Mouse (Mus musculus) myocyte (in vitro differentiated cells): ENCODE data around the gene Nyap2.

Source experiments
- CEBPB ChIP-seq: IDR thresholded peaks from 2 replicates; pipeline ENCODE4 v1.6.1; 2011; ENCODE audit warnings: mild to moderate bottlenecking, moderate library complexity; ENCODE audit not compliant: poor library complexity, insufficient read depth, severe bottlenecking
- E2F4 ChIP-seq: IDR thresholded peaks from one replicate; pipeline ENCODE4 v1.6.1; 2011; ENCODE audit warnings: mild to moderate bottlenecking, control low read depth, moderate library complexity; ENCODE audit not compliant: insufficient read depth
- MAX ChIP-seq: IDR thresholded peaks from one replicate; pipeline ENCODE4 v1.6.1; 2011; ENCODE audit warnings: low read depth, mild to moderate bottlenecking, control low read depth
- MYOD1 ChIP-seq, 3 experiments: IDR thresholded peaks; one replicate each; pipeline ENCODE4 v1.6.1; 2011; ENCODE audit warnings: control low read depth in 2 of 3, low read depth in 2 of 3, mild to moderate bottlenecking in 2 of 3, moderate library complexity in 1 of 3; ENCODE audit not compliant: insufficient read length in 2 of 3, control insufficient read depth in 1 of 3
- MYOG ChIP-seq, 3 experiments: IDR thresholded peaks; one replicate each; pipeline ENCODE4 v1.6.1; 2011; ENCODE audit warnings: control low read depth in 2 of 3, low read depth in 2 of 3, mild to moderate bottlenecking in 2 of 3; ENCODE audit not compliant: insufficient read length in 2 of 3, control insufficient read depth in 1 of 3, insufficient read depth in 1 of 3
- POLR2A ChIP-seq: IDR thresholded peaks from one replicate; pipeline ENCODE4 v1.6.1; 2011; ENCODE audit warnings: low read depth, mild to moderate bottlenecking, control low read depth, moderate library complexity; ENCODE audit not compliant: insufficient read length
- POLR2AphosphoS2 ChIP-seq: IDR thresholded peaks from one replicate; pipeline ENCODE4 v1.6.1; 2011; ENCODE audit warnings: low read depth, control low read depth; ENCODE audit not compliant: insufficient read length
- SRF ChIP-seq: IDR thresholded peaks from one replicate; pipeline ENCODE4 v1.6.1; 2011; ENCODE audit warnings: low read depth; ENCODE audit not compliant: control insufficient read depth, insufficient read length
- TCF12 ChIP-seq: IDR thresholded peaks from one replicate; pipeline ENCODE4 v1.6.1; 2011; ENCODE audit warnings: mild to moderate bottlenecking, control low read depth; ENCODE audit not compliant: poor library complexity, insufficient read depth, severe bottlenecking
- USF1 ChIP-seq: IDR thresholded peaks from one replicate; pipeline ENCODE4 v1.6.1; 2011; ENCODE audit warnings: low read depth, mild to moderate bottlenecking, control low read depth, moderate library complexity

DNA sequence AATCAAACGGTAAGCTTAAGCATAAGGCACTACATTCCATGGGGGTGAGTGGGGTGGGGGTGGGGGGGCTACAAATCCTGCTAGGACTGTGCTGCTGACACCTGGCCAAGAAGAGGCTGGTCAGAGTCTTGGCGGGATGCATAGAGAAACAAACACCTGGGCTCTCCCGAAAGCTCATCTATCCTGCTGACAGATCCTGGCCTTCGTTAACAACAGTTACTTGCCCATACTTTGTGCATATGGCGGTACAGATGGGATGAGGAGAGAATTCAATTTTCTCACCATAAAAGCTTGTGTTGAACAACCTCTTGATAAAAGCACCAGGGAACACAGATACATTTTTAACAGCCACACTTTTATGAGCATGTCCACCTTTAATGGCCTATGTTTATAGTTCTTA lies 10.7 kb downstream of the Nyap2 start:
- TF ChIP-seq POLR2A (no peak), USF1 (no peak), CEBPB (no peak), MYOD1 (IDR thresholded peaks at IDR 0.05; ENCODE audit: control insufficient read depth in 1 of 3, insufficient read length in 2 of 3, low read depth in 2 of 3) (no peak), SRF (no peak), E2F4 (no peak), TCF12 (no peak), MAX (no peak), POLR2AphosphoS2 (no peak), MYOG (IDR thresholded peaks at IDR 0.05; ENCODE audit: control insufficient read depth in 1 of 3, insufficient read depth in 1 of 3, insufficient read length in 2 of 3, low read depth in 2 of 3) (no peak)
